Mouse (Mus musculus): ENCODE measurements around the gene Zbtb8os. TPM values are rescaled to one million over a fixed set of nuclear protein-coding genes. Genes with fewer than 3 reads are reported as not detected.

The Zbtb8os gene
- polyA plus RNA-seq, 1 experiment from 2014 or later, result 42.7 TPM

- no peaks in the 10 kb centered on the region for H3K27me3 ChIP-seq (ENCODE audit: control insufficient read depth, insufficient read depth, low read length)
- DNase-seq (ENCODE audit: low spot score) (no peak), ATAC-seq (ENCODE audit: low FRiP score) (no peak)
- peaks cover 3% of the 10 kb centered on the region for H3K36me3 ChIP-seq (ENCODE audit: control insufficient read depth, insufficient read depth, low read length)
- H3K4me1 ChIP-seq (replicated peaks; ENCODE audit: control insufficient read depth, insufficient read depth, low read length), result no peaks in the 10 kb centered on the region
- H3K4me3 ChIP-seq (ENCODE audit: low read depth, low read length), result no peak overlapping the region
- no peak overlapping the region for H3K4me2 ChIP-seq (replicated peaks; ENCODE audit: low read depth, low read length)
- H3K9me3 ChIP-seq (ENCODE audit: control insufficient read depth, low read length), result no peaks in the 10 kb centered on the region
- no peak overlapping the region for H3K9ac ChIP-seq (ENCODE audit: low read depth, low read length)
- WGBS, result 90% methylated on average over 1 of the region's 1 CpGs
- no peak overlapping the region for H3K27ac ChIP-seq (ENCODE audit: low read depth, low read length)
Observed at GRCm38 (mm10) chr4:129320876-129321275, 14.6 kb upstream of the Zbtb8os start.

DNA sequence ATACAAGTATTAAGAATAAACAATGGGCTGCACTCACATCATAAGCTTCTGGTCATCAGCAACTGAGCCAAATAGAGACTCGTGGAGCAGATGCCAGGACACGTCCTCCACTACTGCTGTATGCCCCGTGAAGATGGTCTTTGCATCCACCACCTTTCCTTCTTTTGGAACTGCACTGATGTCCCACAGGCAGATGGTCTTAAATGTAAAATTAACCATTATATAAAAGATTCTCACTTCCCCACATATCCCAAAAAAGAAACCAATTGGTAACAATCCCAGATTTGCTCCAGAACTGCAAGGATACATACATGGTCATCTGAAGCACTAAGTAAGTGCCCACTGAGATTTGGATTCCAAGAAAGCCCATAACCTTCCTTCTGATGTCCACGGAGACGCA, 13.5 kb upstream of the Zbtb8os start:
- ATAC-seq (ENCODE audit: low FRiP score), result no peak
- H3K36me3 ChIP-seq (ENCODE audit: control insufficient read depth, insufficient read depth, low read length), result peaks cover 3% of the 10 kb centered on the region

GRCm38 (mm10) chr4:129323491-129323890, 12.0 kb upstream of the Zbtb8os start:
- Histone ChIP-seq H3K27ac (ENCODE audit: low read depth, low read length) (no peak overlapping the region), H3K9ac (ENCODE audit: low read depth, low read length) (no peak overlapping the region), H3K9me3 (ENCODE audit: control insufficient read depth, low read length) (no peaks in the 10 kb centered on the region), H3K4me3 (ENCODE audit: low read depth, low read length) (no peak overlapping the region), H3K36me3 (ENCODE audit: control insufficient read depth, insufficient read depth, low read length) (peaks cover 8% of the 10 kb centered on the region), H3K4me2 (replicated peaks; ENCODE audit: low read depth, low read length) (no peak overlapping the region), H3K27me3 (ENCODE audit: control insufficient read depth, insufficient read depth, low read length) (no peaks in the 10 kb centered on the region), H3K4me1 (replicated peaks; ENCODE audit: control insufficient read depth, insufficient read depth, low read length) (no peaks in the 10 kb centered on the region)
- no peak for DNase-seq (ENCODE audit: low spot score)
- 93% methylated on average over 1 of the region's 1 CpGs for WGBS
- ATAC-seq (ENCODE audit: low FRiP score), result no peak

More for the DNA sequence above, 13.5 kb upstream of the Zbtb8os start:
- Histone ChIP-seq H3K4me3 (ENCODE audit: low read depth, low read length) (no peak overlapping the region), H3K27ac (ENCODE audit: low read depth, low read length) (no peak overlapping the region), H3K9ac (ENCODE audit: low read depth, low read length) (no peak overlapping the region), H3K4me1 (replicated peaks; ENCODE audit: control insufficient read depth, insufficient read depth, low read length) (no peaks in the 10 kb centered on the region), H3K4me2 (replicated peaks; ENCODE audit: low read depth, low read length) (no peak overlapping the region), H3K27me3 (ENCODE audit: control insufficient read depth, insufficient read depth, low read length) (no peaks in the 10 kb centered on the region), H3K9me3 (ENCODE audit: control insufficient read depth, low read length) (no peaks in the 10 kb centered on the region)
- no peak for DNase-seq (ENCODE audit: low spot score)
- WGBS, result 94% methylated on average over 5 of the region's 5 CpGs

- H3K9ac ChIP-seq (ENCODE audit: low read depth, low read length), result no peak overlapping the region
- 92% methylated on average over 1 of the region's 1 CpGs for WGBS
- H3K27ac ChIP-seq (ENCODE audit: low read depth, low read length), result no peak overlapping the region
- no peak overlapping the region for H3K4me2 ChIP-seq (replicated peaks; ENCODE audit: low read depth, low read length)
- no peak for ATAC-seq (ENCODE audit: low FRiP score)
- H3K36me3 ChIP-seq (ENCODE audit: control insufficient read depth, insufficient read depth, low read length), result peaks cover 8% of the 10 kb centered on the region
- no peak for DNase-seq (ENCODE audit: low spot score)
- H3K9me3 ChIP-seq (ENCODE audit: control insufficient read depth, low read length), result no peaks in the 10 kb centered on the region
- no peaks in the 10 kb centered on the region for H3K27me3 ChIP-seq (ENCODE audit: control insufficient read depth, insufficient read depth, low read length)
- H3K4me3 ChIP-seq (ENCODE audit: low read depth, low read length), result no peak overlapping the region
- H3K4me1 ChIP-seq (replicated peaks; ENCODE audit: control insufficient read depth, insufficient read depth, low read length), result no peaks in the 10 kb centered on the region
Observed at GRCm38 (mm10) chr4:129324756-129325155, 10.7 kb upstream of the Zbtb8os start.

GRCm38 (mm10) chr4:129326191-129326590, 9.3 kb upstream of the Zbtb8os start:
- no peak for DNase-seq (ENCODE audit: low spot score)
- H3K27ac ChIP-seq (ENCODE audit: low read depth, low read length), result no peak overlapping the region
- 0 out of 2 replicates have a peak, but pooled peaks cover 2% of the 10 kb centered on the region for H3K4me1 ChIP-seq (replicated peaks; ENCODE audit: control insufficient read depth, insufficient read depth, low read length)
- ATAC-seq (ENCODE audit: low FRiP score), result no peak
- H3K9me3 ChIP-seq (ENCODE audit: control insufficient read depth, low read length), result no peaks in the 10 kb centered on the region
- 97% methylated on average over 1 of the region's 1 CpGs for WGBS
- no peaks in the 10 kb centered on the region for H3K27me3 ChIP-seq (ENCODE audit: control insufficient read depth, insufficient read depth, low read length)
- H3K9ac ChIP-seq (ENCODE audit: low read depth, low read length), result no peak overlapping the region
- no peak overlapping the region for H3K4me2 ChIP-seq (replicated peaks; ENCODE audit: low read depth, low read length)
- H3K4me3 ChIP-seq (ENCODE audit: low read depth, low read length), result no peak overlapping the region
- H3K36me3 ChIP-seq (ENCODE audit: control insufficient read depth, insufficient read depth, low read length), result peaks cover 8% of the 10 kb centered on the region

DNA sequence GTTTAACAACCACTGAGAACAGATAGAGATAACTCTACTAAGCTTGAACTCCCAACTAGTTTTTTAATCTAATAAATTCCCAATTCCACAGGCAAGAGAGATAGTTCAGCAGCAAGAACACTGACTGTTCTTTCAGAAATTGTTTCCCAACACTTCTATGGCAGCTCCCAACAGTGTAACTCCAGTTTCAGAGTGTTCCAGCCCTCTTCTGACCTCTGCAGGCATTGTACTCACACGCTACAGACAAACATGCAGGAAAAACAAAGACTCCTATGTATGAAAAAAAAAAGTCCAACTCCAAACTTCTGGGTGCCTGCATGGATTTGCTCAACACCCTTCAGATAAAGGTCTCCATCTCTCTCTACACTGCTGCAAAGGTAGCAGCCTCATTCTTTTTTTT, 2.6 kb upstream of the Zbtb8os start:
- H3K9ac ChIP-seq (ENCODE audit: low read depth, low read length), result no peak overlapping the region
- no peak for DNase-seq (ENCODE audit: low spot score)
- no peaks in the 10 kb centered on the region for H3K9me3 ChIP-seq (ENCODE audit: control insufficient read depth, low read length)
- no peak overlapping the region for H3K4me2 ChIP-seq (replicated peaks; ENCODE audit: low read depth, low read length)
- peaks cover 4% of the 10 kb centered on the region for H3K36me3 ChIP-seq (ENCODE audit: control insufficient read depth, insufficient read depth, low read length)
- peak overlapping the region; percentile 89; the same call in 1 of the 2 replicates for H3K4me3 ChIP-seq (ENCODE audit: low read depth, low read length)
- H3K27ac ChIP-seq (ENCODE audit: low read depth, low read length), result no peak overlapping the region
- H3K4me1 ChIP-seq (replicated peaks; ENCODE audit: control insufficient read depth, insufficient read depth, low read length), result peaks cover 11% of the 10 kb centered on the region
- H3K27me3 ChIP-seq (ENCODE audit: control insufficient read depth, insufficient read depth, low read length), result no peaks in the 10 kb centered on the region
- ATAC-seq (ENCODE audit: low FRiP score), result no peak
- WGBS, result 38% methylated on average over 1 of the region's 1 CpGs

DNA sequence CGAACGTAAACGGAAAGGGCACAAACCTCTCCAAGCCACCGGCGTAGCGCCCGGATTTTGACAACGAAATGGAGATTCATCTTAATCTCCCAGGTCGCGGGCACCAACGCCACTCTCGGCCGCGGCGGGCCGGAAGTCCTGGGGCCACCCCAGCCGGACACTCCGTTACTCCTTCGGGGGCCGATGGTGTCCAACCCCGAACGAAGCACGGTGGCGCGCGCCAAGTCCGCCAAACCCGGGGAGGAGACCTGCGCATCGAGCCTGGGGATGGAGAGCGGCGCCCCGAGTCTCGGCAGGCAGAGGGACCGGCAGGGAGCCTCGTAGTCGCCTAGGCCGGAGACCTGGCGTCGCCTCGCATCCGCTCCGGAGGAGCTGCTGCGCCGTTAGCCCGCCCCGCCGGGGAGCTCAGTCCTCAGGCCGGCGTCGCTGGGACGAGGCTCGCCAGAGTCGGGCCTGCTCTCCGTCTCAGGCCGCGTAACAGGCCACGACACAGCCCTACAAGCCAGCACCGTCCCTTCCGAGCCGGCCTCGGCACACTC, 749 bp upstream of the Zbtb8os start:
- ATAC-seq (ENCODE audit: low FRiP score), result peak; percentile 52; the same call in 1 of the 2 replicates
- peak overlapping the region; percentile 53 for H3K4me2 ChIP-seq (replicated peaks; ENCODE audit: low read depth, low read length)
- no peaks in the 10 kb centered on the region for H3K36me3 ChIP-seq (ENCODE audit: control insufficient read depth, insufficient read depth, low read length)
- WGBS, result 0% methylated on average over 40 of the region's 62 CpGs
- peak overlapping the region; percentile 89 for H3K4me3 ChIP-seq (ENCODE audit: low read depth, low read length)
- H3K9me3 ChIP-seq (ENCODE audit: control insufficient read depth, low read length), result no peaks in the 10 kb centered on the region
- H3K4me1 ChIP-seq (replicated peaks; ENCODE audit: control insufficient read depth, insufficient read depth, low read length), result peaks cover 11% of the 10 kb centered on the region
- H3K27ac ChIP-seq (ENCODE audit: low read depth, low read length), result peak overlapping the region; percentile 95
- H3K27me3 ChIP-seq (ENCODE audit: control insufficient read depth, insufficient read depth, low read length), result no peaks in the 10 kb centered on the region
- DNase-seq (ENCODE audit: low spot score), result peak; percentile 79
- peak overlapping the region; percentile 98 for H3K9ac ChIP-seq (ENCODE audit: low read depth, low read length)

GRCm38 (mm10) chr4:129336291-129336690, 796 bp downstream of the Zbtb8os start:
- DNase-seq (ENCODE audit: low spot score), result no peak
- WGBS, result 55% methylated on average over 14 of the region's 14 CpGs
- Histone ChIP-seq H3K9me3 (ENCODE audit: control insufficient read depth, low read length) (no peaks in the 10 kb centered on the region), H3K27ac (ENCODE audit: low read depth, low read length) (peak overlapping the region; percentile 98), H3K27me3 (ENCODE audit: control insufficient read depth, insufficient read depth, low read length) (no peaks in the 10 kb centered on the region), H3K4me1 (replicated peaks; ENCODE audit: control insufficient read depth, insufficient read depth, low read length) (peaks cover 8% of the 10 kb centered on the region), H3K4me2 (replicated peaks; ENCODE audit: low read depth, low read length) (peak overlapping the region; percentile 65), H3K4me3 (ENCODE audit: low read depth, low read length) (peak overlapping the region; percentile 89), H3K9ac (ENCODE audit: low read depth, low read length) (peak overlapping the region; percentile 88), H3K36me3 (ENCODE audit: control insufficient read depth, insufficient read depth, low read length) (no peaks in the 10 kb centered on the region)
- ATAC-seq (ENCODE audit: low FRiP score), result no peak

- ATAC-seq (ENCODE audit: low FRiP score), result no peak
- H3K9ac ChIP-seq (ENCODE audit: low read depth, low read length), result no peak overlapping the region
- WGBS, result 95% methylated on average over 3 of the region's 3 CpGs
- DNase-seq (ENCODE audit: low spot score), result no peak
- no peaks in the 10 kb centered on the region for H3K9me3 ChIP-seq (ENCODE audit: control insufficient read depth, low read length)
- peaks cover 3% of the 10 kb centered on the region; the same call in 1 of the 2 replicates for H3K36me3 ChIP-seq (ENCODE audit: control insufficient read depth, insufficient read depth, low read length)
- no peak overlapping the region for H3K4me3 ChIP-seq (ENCODE audit: low read depth, low read length)
- H3K27me3 ChIP-seq (ENCODE audit: control insufficient read depth, insufficient read depth, low read length), result no peaks in the 10 kb centered on the region
- no peaks in the 10 kb centered on the region for H3K4me1 ChIP-seq (replicated peaks; ENCODE audit: control insufficient read depth, insufficient read depth, low read length)
- no peak overlapping the region for H3K27ac ChIP-seq (ENCODE audit: low read depth, low read length)
- H3K4me2 ChIP-seq (replicated peaks; ENCODE audit: low read depth, low read length), result no peak overlapping the region
Observed at GRCm38 (mm10) chr4:129339743-129340142, 4.2 kb downstream of the Zbtb8os start.

All from hindbrain, embryonic 11.5 days (tissue).